Mouse (Mus musculus) embryonic fibroblast, embryonic 13.5 days (primary cell): ENCODE data around the gene Gucy2d. TPM values are rescaled to one million over a fixed set of nuclear protein-coding genes. Genes with fewer than 3 reads are reported as not detected.
A peak's percentile ranks its signal among the peaks of the same experiment; 100 is the strongest.

ENCODE experiments used
- H3K27ac ChIP-seq: 2 replicates; pipeline ENCODE4 v1.5.1; 2012; ENCODE audit warnings: low read length, control low read depth, inconsistent platforms; ENCODE audit not compliant: insufficient read depth
- H3K4me1 ChIP-seq: 2 replicates; pipeline ENCODE4 v1.6.1; 2011; ENCODE audit warnings: low read length; ENCODE audit not compliant: control insufficient read depth, insufficient read depth
- H3K4me3 ChIP-seq: 2 replicates; pipeline ENCODE4 v1.5.1; 2011; ENCODE audit warnings: mild to moderate bottlenecking, control low read depth, low read length; ENCODE audit not compliant: insufficient read depth
- CTCF ChIP-seq: IDR thresholded peaks from 2 replicates; pipeline ENCODE4 v1.5.1; 2011; ENCODE audit warnings: mild to moderate bottlenecking, control low read depth, low read length, moderate library complexity, borderline replicate concordance; ENCODE audit not compliant: insufficient read depth
- POLR2A ChIP-seq: IDR thresholded peaks from 2 replicates; pipeline ENCODE4 v1.6.1; 2011; ENCODE audit warnings: low read depth, mild to moderate bottlenecking, control low read depth, low read length, moderate library complexity
- polyA plus RNA-seq: library from polyadenylated mRNA; stranded (reverse); fragments of >200 nt; gene quantifications from 2 replicates; pipeline ENCODE4 v1.2.4, GENCODE M21; 2011; ENCODE audit warnings: low read depth; ENCODE audit not compliant: missing spikeins, insufficient read length

Gucy2d gene
- polyA plus RNA-seq, 1 experiment = not detected

DNA sequence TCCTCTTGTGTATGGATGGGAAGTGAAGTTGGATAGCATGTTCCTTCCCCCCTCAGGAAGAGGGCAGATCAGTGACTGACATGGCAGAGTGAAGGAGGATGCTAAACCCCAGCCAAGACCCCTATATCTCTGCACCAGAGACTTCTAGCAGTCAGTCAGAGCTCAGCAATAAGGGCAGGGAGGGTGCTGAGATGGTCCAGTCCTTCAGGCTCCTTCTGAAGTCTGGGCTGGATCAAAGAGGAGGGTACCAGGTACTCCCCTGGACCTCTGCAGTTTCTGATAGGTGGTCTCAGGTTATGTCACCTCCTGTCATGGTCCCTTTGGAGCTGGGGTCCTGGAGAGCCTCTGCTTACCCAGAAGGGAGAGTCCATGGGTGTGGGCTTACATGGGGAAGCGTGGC is 55.4 kb downstream of the Gucy2d start:
- Histone ChIP-seq H3K4me1 (peaks cover 24% of the 10 kb centered on the region), H3K4me3 (no peak overlapping the region), H3K27ac (peak overlapping the region; percentile 64; the same call in 1 of the 2 replicates)
- no peak for TF ChIP-seq POLR2A
- no peak for TF ChIP-seq CTCF

DNA sequence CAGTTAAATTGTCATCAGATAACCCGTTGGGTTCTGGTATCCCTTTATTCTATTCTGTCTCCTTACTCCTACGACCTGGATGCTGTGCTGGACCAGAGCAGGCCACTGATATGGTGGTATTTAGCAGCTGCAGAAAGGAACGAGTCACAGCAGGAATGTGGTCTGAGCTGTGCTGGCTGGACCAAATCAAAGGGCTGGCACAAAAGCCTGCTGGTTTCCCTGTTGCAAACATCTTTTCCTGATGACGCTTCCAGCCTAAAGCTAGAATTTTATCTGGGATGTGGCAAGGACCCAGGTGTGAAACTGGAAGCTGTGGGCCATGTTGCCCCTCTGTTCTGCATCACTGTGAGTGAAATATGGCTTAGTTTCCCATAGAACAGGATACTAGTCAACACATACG is 57.2 kb downstream of the Gucy2d start:
- H3K27ac ChIP-seq = peak overlapping the region; percentile 20; the same call in 1 of the 2 replicates
- TF ChIP-seq POLR2A (no peak), CTCF (no peak)
- H3K4me3 ChIP-seq = no peak overlapping the region
- H3K4me1 ChIP-seq = peaks cover 24% of the 10 kb centered on the region

DNA sequence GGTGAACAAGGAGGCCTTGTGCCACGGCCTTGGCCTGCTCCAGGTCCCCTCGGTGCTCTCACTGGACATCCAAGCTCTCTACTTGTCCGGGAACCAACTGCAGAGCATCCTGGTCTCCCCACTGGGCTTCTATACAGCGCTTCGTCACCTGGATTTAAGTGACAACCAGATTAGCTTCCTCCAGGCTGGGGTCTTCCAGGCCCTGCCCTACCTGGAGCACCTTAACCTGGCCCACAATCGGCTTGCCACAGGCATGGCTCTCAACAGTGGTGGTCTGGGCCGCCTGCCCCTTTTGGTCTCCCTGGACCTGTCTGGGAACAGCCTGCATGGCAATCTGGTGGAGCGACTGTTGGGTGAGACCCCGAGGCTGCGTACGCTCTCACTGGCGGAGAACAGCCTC is 57.9 kb downstream of the Gucy2d start:
- H3K4me3 ChIP-seq = no peak overlapping the region
- TF ChIP-seq CTCF = no peak
- TF ChIP-seq POLR2A = no peak
- H3K4me1 ChIP-seq = peaks cover 19% of the 10 kb centered on the region; the same call in 1 of the 2 replicates
- peak overlapping the region; percentile 20; the same call in 1 of the 2 replicates for H3K27ac ChIP-seq

DNA sequence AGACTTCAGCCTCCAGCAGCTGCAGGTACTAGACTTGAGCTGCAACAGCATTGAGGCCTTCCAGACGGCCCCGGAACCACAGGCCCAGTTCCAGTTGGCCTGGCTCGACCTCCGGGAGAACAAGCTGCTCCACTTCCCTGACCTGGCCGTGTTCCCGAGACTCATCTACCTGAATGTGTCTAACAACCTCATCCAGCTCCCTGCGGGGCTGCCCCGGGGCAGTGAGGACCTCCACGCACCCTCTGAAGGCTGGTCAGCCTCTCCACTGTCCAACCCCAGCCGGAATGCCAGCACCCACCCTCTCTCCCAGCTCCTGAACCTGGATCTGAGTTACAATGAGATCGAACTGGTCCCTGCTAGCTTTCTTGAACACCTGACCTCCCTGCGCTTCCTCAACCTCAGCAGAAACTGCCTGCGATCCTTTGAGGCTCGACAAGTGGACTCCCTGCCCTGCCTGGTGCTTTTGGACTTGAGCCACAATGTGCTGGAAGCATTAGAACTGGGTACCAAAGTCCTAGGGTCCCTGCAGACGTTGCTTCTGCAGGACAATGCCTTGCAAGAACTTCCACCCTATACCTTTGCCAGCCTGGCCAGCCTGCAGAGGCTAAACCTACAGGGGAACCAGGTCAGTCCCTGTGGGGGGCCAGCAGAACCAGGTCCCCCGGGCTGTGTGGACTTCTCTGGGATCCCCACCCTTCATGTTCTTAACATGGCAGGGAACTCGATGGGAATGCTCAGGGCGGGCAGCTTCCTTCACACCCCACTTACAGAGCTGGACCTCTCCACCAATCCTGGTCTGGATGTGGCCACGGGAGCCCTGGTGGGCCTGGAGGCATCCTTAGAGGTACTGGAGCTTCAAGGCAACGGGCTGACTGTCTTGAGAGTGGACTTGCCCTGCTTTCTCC is 58.7 kb downstream of the Gucy2d start:
- Histone ChIP-seq H3K4me1 (peaks cover 16% of the 10 kb centered on the region; the same call in 1 of the 2 replicates), H3K27ac (peak overlapping the region; percentile 11; the same call in 1 of the 2 replicates), H3K4me3 (no peak overlapping the region)
- TF ChIP-seq CTCF (no peak), POLR2A (no peak)

DNA sequence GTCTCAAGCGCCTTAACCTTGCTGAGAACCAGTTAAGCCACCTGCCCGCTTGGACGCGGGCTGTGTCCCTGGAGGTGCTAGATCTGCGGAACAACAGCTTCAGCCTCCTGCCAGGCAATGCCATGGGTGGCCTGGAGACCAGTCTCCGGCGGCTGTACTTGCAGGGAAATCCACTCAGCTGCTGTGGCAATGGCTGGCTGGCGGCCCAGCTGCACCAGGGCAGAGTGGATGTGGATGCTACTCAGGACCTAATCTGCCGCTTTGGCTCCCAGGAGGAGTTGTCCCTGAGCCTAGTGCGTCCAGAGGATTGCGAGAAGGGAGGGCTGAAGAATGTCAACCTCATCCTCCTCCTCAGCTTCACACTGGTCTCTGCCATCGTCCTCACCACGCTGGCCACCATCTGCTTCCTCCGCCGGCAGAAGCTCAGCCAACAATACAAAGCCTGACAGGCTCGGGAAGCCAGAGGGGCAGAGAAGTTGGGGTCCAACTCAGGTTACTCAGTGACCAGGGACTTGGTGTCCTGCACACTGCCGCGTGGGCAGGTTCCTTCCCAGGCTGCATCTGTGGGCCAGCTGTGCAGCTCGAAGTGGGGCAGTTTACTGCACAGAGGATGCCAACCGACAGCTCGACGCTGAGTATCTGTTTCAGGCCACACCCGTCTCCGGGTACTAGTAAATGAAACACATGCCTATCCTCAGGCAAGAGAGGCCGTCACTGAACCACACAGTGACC is 59.5 kb downstream of the Gucy2d start:
- H3K4me1 ChIP-seq = peaks cover 16% of the 10 kb centered on the region; the same call in 1 of the 2 replicates
- TF ChIP-seq POLR2A = no peak
- no peak for TF ChIP-seq CTCF
- peak overlapping the region; percentile 48 for H3K27ac ChIP-seq
- H3K4me3 ChIP-seq = no peak overlapping the region

DNA sequence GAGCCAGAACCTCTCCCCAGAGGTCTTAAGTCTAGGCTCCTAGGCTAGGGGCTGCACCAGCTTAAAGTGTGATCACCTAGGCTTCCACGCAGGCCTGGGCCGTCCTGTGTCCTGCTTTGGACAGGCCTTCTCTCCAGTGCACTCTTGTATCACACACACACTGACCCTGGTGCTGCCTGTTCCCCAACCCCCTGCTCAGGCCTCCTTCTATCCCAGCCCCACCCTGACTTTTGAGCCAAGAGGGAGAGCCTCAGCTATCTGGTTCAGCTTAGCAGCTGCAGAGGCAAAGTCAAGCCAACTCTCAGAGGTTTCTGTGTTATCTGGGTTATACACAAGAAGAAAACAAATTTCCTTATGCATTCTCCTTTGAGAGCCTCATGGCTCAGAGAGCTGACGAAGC is 60.3 kb downstream of the Gucy2d start:
- H3K4me3 ChIP-seq = no peak overlapping the region
- TF ChIP-seq POLR2A (no peak), CTCF (no peak)
- peaks cover 15% of the 10 kb centered on the region; the same call in 1 of the 2 replicates for H3K4me1 ChIP-seq
- H3K27ac ChIP-seq = peak overlapping the region; percentile 48

DNA sequence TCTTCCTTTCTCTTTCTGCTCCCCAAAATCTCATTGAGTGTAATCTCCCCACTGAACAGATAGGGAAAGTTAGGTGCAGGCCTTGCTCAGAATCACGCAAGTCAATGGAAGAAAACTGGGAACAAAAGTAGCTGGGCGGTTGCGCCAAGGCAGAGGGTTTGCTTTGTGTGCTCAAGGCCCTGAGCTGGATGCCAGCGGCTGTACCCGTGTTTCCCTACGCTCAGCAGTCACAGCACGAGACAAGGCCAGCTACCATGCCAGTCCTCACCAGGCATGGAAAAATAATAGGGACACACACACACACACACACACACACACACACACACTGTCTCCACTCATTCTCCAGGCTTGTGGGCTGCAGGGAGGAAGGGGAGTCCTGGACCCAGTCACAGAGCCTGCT is 60.9 kb downstream of the Gucy2d start:
- Histone ChIP-seq H3K27ac (peak overlapping the region; percentile 15; the same call in 1 of the 2 replicates), H3K4me3 (no peak overlapping the region), H3K4me1 (peaks cover 13% of the 10 kb centered on the region; the same call in 1 of the 2 replicates)
- TF ChIP-seq CTCF (no peak), POLR2A (no peak)

DNA sequence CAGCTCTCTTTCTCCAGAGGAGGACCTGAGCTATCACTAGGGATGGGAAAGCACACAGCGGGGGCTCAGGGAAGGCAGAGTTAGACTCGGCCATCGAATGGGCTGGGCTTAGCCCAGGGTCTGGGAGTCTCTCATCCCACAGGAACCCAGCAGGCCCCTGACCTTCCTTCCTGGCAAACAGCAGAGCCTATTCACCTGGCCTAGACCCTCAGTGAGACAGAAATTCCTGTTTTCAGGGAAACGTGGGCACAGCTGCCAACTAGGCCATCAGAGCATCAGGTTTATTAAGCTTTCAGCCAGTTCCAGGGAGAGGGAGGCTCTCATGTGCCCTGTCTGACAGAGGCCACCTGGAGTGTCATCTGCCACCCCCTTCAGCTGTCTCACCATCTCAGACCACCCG is 62.7 kb downstream of the Gucy2d start:
- H3K27ac ChIP-seq = peak overlapping the region; percentile 42; the same call in 1 of the 2 replicates
- TF ChIP-seq CTCF (no peak), POLR2A (no peak)

DNA sequence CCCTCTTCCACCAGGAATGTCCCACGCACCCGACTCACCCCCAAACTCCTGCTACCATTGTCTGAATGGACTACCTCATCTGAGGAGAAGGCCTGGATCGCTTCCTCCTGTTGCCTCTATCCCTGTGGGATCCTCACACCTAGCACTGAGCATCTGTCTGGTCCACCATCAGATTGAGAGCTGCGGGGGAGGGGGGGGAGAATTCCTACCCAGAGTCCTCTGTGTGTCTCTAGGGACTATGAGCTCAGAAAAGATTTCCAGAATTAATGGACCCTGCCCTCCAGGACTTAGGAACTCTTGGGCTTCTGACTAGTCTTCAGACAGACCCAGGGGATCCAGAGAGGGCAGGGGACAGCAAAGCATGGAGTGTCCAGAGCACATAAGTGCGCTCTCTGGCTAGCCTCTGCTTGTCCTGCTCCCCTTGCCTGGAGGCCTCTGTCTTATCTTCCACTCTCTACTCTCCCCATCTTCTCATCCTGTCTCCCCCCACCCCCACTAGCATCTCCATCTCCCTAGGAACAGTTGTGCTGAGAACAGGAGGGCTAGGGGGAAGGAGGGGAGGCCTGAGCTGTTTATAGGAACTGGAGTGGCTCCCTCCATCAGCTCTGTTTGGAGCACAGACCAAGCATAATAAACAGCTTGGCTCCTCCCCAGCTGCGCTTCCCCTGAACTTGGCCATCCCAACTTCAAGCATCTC is 63.9 kb downstream of the Gucy2d start:
- peak overlapping the region; percentile 73 for H3K27ac ChIP-seq
- TF ChIP-seq POLR2A (no peak), CTCF (no peak)
- H3K4me3 ChIP-seq = no peak overlapping the region
- peaks cover 3% of the 10 kb centered on the region; the same call in 1 of the 2 replicates for H3K4me1 ChIP-seq

More for the DNA sequence above, 62.7 kb downstream of the Gucy2d start:
- Histone ChIP-seq H3K4me3 (no peak overlapping the region), H3K4me1 (peaks cover 3% of the 10 kb centered on the region; the same call in 1 of the 2 replicates)
